ENCODE assay signal across 14 mouse cellular contexts in the genomic region with DNA sequence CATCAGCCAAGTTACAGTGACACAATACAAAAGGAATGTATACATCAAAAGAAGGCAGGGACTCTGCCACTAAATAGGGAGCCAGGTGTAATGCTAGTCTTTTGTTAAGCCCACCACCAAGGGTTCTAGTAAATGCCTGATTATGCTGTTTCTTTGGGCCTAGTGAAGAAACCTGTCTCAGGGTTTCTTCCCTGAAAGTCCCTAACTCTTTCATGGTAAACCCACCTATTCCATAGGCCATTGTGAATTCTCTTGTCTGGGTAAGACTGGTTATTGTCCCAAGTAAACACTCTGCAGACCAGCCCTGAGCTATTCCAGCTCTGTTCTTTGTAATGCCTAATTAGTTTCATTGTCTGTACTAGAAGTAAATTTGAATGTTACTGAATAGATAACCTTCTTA. TPM values are rescaled to one million over a fixed set of nuclear protein-coding genes. Genes with fewer than 3 reads are reported as not detected.
DNase-seq lines count a peak whose midpoint lies in the region.
"Not testable (repeated sequence)": the region's sequence is repeated elsewhere in the genome, so short reads cannot be mapped to it uniquely, and the experiment has no call there.
"Had no signal": no experiment of that assay in that cellular context is flagged by ENCODE, and none has a peak within 500 bp of the region (broad histone marks: within the 10 kb centered on the region; RNA-seq: fewer than 3 reads in every experiment).

No protein-coding gene starts in this region.

- not testable (repeated sequence) for H3K9me3 ChIP-seq in ES-E14 (ENCODE audit: control insufficient read depth, insufficient read depth, low read depth, low read length)

- H3K36me3 ChIP-seq in ES-E14 (ENCODE audit: control insufficient read depth, insufficient read depth, low read length, poor library complexity, severe bottlenecking): not testable (repeated sequence)

- in situ Hi-C loops in ES-E14 (cut with MboI; ENCODE audit: low sequenced_read_pairs in 2 of 2, unreplicated experiment in 2 of 2): not testable (repeated sequence)

- H3K27ac ChIP-seq in ES-E14 (ENCODE audit: insufficient read depth, low read depth, low read length, poor library complexity, severe bottlenecking): not testable (repeated sequence)

- H3K9ac ChIP-seq in ES-E14 (ENCODE audit: insufficient read depth, low read depth, low read length, poor library complexity, severe bottlenecking): not testable (repeated sequence)

- not testable (repeated sequence) for H3K4me1 ChIP-seq in ES-E14 (ENCODE audit: control insufficient read depth in 2 of 2, insufficient read depth in 2 of 2, low read length in 2 of 2, poor library complexity in 1 of 2)

- DNase-seq in ES-CJ7 (ENCODE audit: low read depth, low spot score) (peak; percentile 83), ES-E14 (ENCODE audit: low read depth, low spot score) (peak; percentile 11), R1 (ENCODE audit: low read depth, low spot score) (peak; percentile 94), ZHBTc4 (ENCODE audit: low read depth, low spot score) (peak; percentile 81)

- not testable (repeated sequence) for H3K4me3 ChIP-seq in ES-E14 (ENCODE audit: insufficient read depth in 1 of 2, low read depth in 1 of 2, low read length in 2 of 2, poor library complexity in 1 of 2, severe bottlenecking in 1 of 2)

RNA-seq across cellular contexts. Expression of a gene that starts 9.3 kb away (rescaled TPM):
- total RNA-seq in ES-E14 (2012; rRNA removed): not detected in 2 replicates
- total RNA-seq: adrenal gland, adult 18-20 months; adrenal gland, adult 2 months; adrenal gland, adult 8-10 months; adrenal gland, postnatal 10 days; adrenal gland, postnatal 14 days; adrenal gland, postnatal 25 days; adrenal gland, postnatal 36 days; adrenal gland, postnatal 4 days; CH12.LX; MEL had no signal

RNA-seq across cellular contexts. Expression of a gene that starts 32.3 kb away (rescaled TPM):
- 4.6 and 4.9 TPM in 2 replicates for total RNA-seq in ES-E14 (2012; rRNA removed)
- total RNA-seq: adrenal gland, adult 18-20 months; adrenal gland, adult 2 months; adrenal gland, adult 8-10 months; adrenal gland, postnatal 10 days; adrenal gland, postnatal 14 days; adrenal gland, postnatal 25 days; adrenal gland, postnatal 36 days; adrenal gland, postnatal 4 days; CH12.LX; MEL had no signal

Comparison
In these comparisons a context has a peak if more than half of its experiments do, and no peak if none do; other contexts are left out.
1. DNase-seq: peak in every context shown above with its lines; median percentile 94 in R1; 83 in ES-CJ7; 81 in ZHBTc4; 11 in ES-E14.